Mouse (Mus musculus) testis, adult 2 months (tissue): ENCODE measurements at regions not wholly inside any gene's neighbourhood (a gene's known extent, or its start where the extent isn't known, plus 50 kb on each side); places are given as distances from the start of the nearest gene placed in this dataset.

Experiments used
- H3K27ac ChIP-seq: fragments of 200-500 bp; 2 replicates; pipeline ENCODE4 v1.5.1; 2012; ENCODE audit warnings: low read depth, low read length; ENCODE audit not compliant: control insufficient read depth, insufficient read depth
- H3K27me3 ChIP-seq: fragments of 200-500 bp; 2 replicates; pipeline ENCODE4 v1.6.1; 2012; ENCODE audit warnings: mild to moderate bottlenecking, low read length, moderate library complexity; ENCODE audit not compliant: control insufficient read depth, insufficient read depth
- H3K36me3 ChIP-seq: fragments of 200-500 bp; 2 replicates; pipeline ENCODE4 v1.6.1; 2012; ENCODE audit warnings: mild to moderate bottlenecking, low read length; ENCODE audit not compliant: control insufficient read depth, insufficient read depth
- H3K4me1 ChIP-seq: fragments of 200-500 bp; 2 replicates; pipeline ENCODE4 v1.6.1; 2012; ENCODE audit warnings: low read length; ENCODE audit not compliant: control insufficient read depth, insufficient read depth
- H3K4me3 ChIP-seq: fragments of 200-500 bp; 2 replicates; pipeline ENCODE4 v1.5.1; 2012; ENCODE audit warnings: low read depth, mild to moderate bottlenecking, low read length, moderate library complexity, mixed read lengths; ENCODE audit not compliant: control insufficient read depth
- CTCF ChIP-seq: fragments of 200-500 bp; IDR thresholded peaks from 2 replicates; pipeline ENCODE4 v1.5.1; 2012; ENCODE audit warnings: low read depth, mild to moderate bottlenecking, inconsistent platforms, low read length, moderate library complexity; ENCODE audit not compliant: control insufficient read depth, insufficient read depth, insufficient replicate concordance
- POLR2A ChIP-seq: fragments of 200-500 bp; IDR thresholded peaks from 2 replicates; pipeline ENCODE4 v1.6.1; 2012; ENCODE audit warnings: low read depth, mild to moderate bottlenecking, inconsistent platforms, low read length, moderate library complexity; ENCODE audit not compliant: control insufficient read depth

DNA sequence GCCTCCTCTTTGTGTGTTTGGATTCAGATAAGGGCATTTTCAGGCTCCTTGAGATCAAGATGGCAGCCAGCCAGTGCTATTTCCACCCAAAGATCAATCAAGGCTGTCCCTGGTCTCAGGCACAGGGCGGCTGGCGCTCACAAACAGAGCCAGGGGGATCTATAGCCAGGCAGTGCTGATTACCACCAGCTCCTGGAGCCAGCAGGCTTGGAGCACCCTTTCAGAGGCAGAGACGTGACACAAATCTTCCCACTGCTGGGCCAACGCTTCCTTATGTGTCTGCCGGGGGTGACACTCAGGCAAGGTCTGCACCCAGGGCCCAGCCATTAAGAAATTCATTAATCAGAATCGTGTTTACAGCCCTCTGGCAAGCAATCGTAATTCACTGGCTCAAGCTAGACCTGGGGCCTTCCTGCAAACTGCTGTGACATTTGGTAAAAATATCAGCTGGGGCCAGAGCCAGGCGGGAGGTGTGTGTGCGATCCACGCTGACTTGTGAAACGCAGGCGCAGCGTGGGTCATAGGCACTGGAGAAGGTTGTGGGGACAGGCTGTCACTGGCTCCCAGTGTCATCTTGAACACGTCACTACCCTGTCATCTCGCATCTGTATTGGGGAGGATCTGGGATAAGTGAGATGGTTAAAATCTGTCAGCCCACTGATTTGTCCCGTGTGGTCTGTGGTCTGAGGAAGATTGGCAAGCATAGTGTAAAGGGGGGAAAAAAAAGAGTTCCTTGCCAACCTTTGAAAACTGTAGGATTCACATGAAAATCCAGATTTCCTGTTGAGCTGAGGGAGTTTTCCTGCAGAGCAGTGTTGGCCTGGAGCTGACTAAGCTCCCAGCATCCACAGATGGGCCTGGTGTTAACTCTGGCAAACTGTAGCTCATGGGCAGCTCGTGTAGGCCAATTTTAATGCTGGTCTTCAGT, 56.5 kb upstream of the Tle3 start:
- H3K4me3 ChIP-seq: no peak overlapping the region
- no peaks in the 10 kb centered on the region for H3K27me3 ChIP-seq
- no peak for TF ChIP-seq CTCF
- TF ChIP-seq POLR2A: no peak
- H3K36me3 ChIP-seq: no peaks in the 10 kb centered on the region
- H3K27ac ChIP-seq: no peak overlapping the region
- no peaks in the 10 kb centered on the region for H3K4me1 ChIP-seq

GRCm38 (mm10) chr9:61316442-61316841, 55.7 kb upstream of the Tle3 start:
- Histone ChIP-seq H3K4me1 (no peaks in the 10 kb centered on the region), H3K4me3 (no peak overlapping the region), H3K27ac (no peak overlapping the region), H3K36me3 (no peaks in the 10 kb centered on the region), H3K27me3 (no peaks in the 10 kb centered on the region)
- TF ChIP-seq POLR2A (no peak), CTCF (no peak)

- H3K27ac ChIP-seq: no peak overlapping the region
- TF ChIP-seq CTCF: no peak
- no peak for TF ChIP-seq POLR2A
- H3K4me3 ChIP-seq: no peak overlapping the region
- H3K36me3 ChIP-seq: no peaks in the 10 kb centered on the region
- H3K4me1 ChIP-seq: no peaks in the 10 kb centered on the region
- no peaks in the 10 kb centered on the region for H3K27me3 ChIP-seq
Observed at GRCm38 (mm10) chr9:61319721-61320120, 52.4 kb upstream of the Tle3 start.

- no peaks in the 10 kb centered on the region for H3K27me3 ChIP-seq
- H3K4me1 ChIP-seq: peaks cover 3% of the 10 kb centered on the region
- no peak for TF ChIP-seq CTCF
- TF ChIP-seq POLR2A: no peak
- no peak overlapping the region for H3K4me3 ChIP-seq
- H3K36me3 ChIP-seq: no peaks in the 10 kb centered on the region
- H3K27ac ChIP-seq: no peak overlapping the region
Observed at GRCm38 (mm10) chr9:61321314-61321713, 50.9 kb upstream of the Tle3 start.

- no peak overlapping the region for H3K4me3 ChIP-seq
- H3K4me1 ChIP-seq: peaks cover 3% of the 10 kb centered on the region
- H3K27ac ChIP-seq: no peak overlapping the region
- no peaks in the 10 kb centered on the region for H3K27me3 ChIP-seq
- no peaks in the 10 kb centered on the region for H3K36me3 ChIP-seq
- TF ChIP-seq CTCF (no peak), POLR2A (no peak)
Observed at GRCm38 (mm10) chr9:61321825-61322224, 50.3 kb upstream of the Tle3 start.

DNA sequence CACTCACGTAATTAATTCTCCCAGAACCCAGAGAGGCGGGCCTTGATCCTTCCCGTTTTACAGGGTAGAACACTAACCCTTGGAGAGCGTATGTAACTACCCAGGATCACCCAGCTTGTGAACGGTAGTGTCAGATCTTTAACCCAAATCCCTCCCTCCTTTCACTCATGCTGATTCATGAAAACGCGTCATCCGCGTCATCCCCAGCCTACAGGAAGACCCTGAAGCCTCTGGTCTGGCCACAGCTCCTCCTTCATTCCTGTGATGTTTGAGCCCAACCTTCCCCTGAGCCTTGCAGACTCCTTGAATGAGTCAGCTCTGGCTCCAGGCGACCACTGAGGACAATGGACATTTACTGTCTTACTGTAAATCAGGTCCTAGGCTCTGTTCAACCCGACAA, 49.8 kb upstream of the Tle3 start:
- no peaks in the 10 kb centered on the region for H3K27me3 ChIP-seq

More for the DNA sequence above, 49.8 kb upstream of the Tle3 start:
- TF ChIP-seq CTCF (no peak), POLR2A (no peak)
- H3K4me3 ChIP-seq: no peak overlapping the region
- no peaks in the 10 kb centered on the region for H3K36me3 ChIP-seq
- H3K4me1 ChIP-seq: peaks cover 3% of the 10 kb centered on the region
- no peak overlapping the region for H3K27ac ChIP-seq
